Mouse (Mus musculus) bone marrow, adult 2 months (tissue): ENCODE data around the gene Ier5l. TPM values are rescaled to one million over a fixed set of nuclear protein-coding genes. Genes with fewer than 3 reads are reported as not detected.

Experiments
- H3K27ac ChIP-seq: fragments of 200-500 bp; 2 replicates; pipeline ENCODE4 v1.5.1; 2012; ENCODE audit warnings: low read depth, mild to moderate bottlenecking, control low read depth, inconsistent platforms, low read length; ENCODE audit not compliant: control insufficient read depth, poor library complexity, insufficient read depth
- H3K4me1 ChIP-seq: fragments of 200-500 bp; 2 replicates; pipeline ENCODE4 v1.6.1; 2011; ENCODE audit warnings: low read length; ENCODE audit not compliant: control insufficient read depth, insufficient read depth
- H3K4me3 ChIP-seq: fragments of 200-500 bp; replicated peaks from 2 replicates; pipeline ENCODE3; 2011; ENCODE audit warnings: mild to moderate bottlenecking, low read depth, low read length, control low read depth; ENCODE audit not compliant: control insufficient read depth
- CTCF ChIP-seq: fragments of 200-500 bp; IDR thresholded peaks from 2 replicates; pipeline ENCODE4 v1.5.1; 2011; ENCODE audit warnings: low read length, control low read depth; ENCODE audit not compliant: control insufficient read depth, insufficient read depth
- POLR2A ChIP-seq: fragments of 200-500 bp; IDR thresholded peaks from 2 replicates; pipeline ENCODE4 v1.6.1; 2011; ENCODE audit warnings: low read depth, mild to moderate bottlenecking, control low read depth, low read length, borderline replicate concordance; ENCODE audit not compliant: control insufficient read depth
- WGBS: fragments of 180-500 bp; shearing (Covaris S2); methylation state at CpG from one replicate; pipeline ENCODE4 v1.1.7; 2018; 5-methylcytosine and 5-hydroxymethylcytosine counted together
- polyA plus RNA-seq: library from polyadenylated mRNA; stranded (reverse); fragments of >200 nt; gene quantifications from 2 replicates; pipeline ENCODE4 v1.2.4, GENCODE M21; 2011; ENCODE audit warnings: low replicate concordance; ENCODE audit not compliant: missing spikeins, insufficient read depth, insufficient read length

Ier5l gene
- polyA plus RNA-seq, 1 experiment: 1.1 TPM

GRCm38 (mm10) chr2:30440701-30441517 lies 33.1 kb downstream of the Ier5l start:
- WGBS: 19% methylated on average over 12 of the region's 12 CpGs
- peaks cover 6% of the 10 kb centered on the region for H3K4me1 ChIP-seq
- peak overlapping the region; percentile 81 for H3K27ac ChIP-seq
- TF ChIP-seq POLR2A (0 out of 2 replicates have a peak, but pooled peaks have one; percentile 13), CTCF (peak; percentile 55)
- H3K4me3 ChIP-seq: no peak overlapping the region

- no peak overlapping the region for H3K4me3 ChIP-seq
- no peak for TF ChIP-seq CTCF
- no peak for TF ChIP-seq POLR2A
- H3K4me1 ChIP-seq: peaks cover 6% of the 10 kb centered on the region
- H3K27ac ChIP-seq: 0 out of 2 replicates have a peak overlapping the region, but pooled peaks have one; percentile 11
- 66% methylated on average over 3 of the region's 3 CpGs for WGBS
Measured at GRCm38 (mm10) chr2:30440211-30440700, 33.8 kb downstream of the Ier5l start.

- peaks cover 6% of the 10 kb centered on the region for H3K4me1 ChIP-seq
- no peak overlapping the region for H3K4me3 ChIP-seq
- WGBS: 93% methylated on average over 6 of the region's 6 CpGs
- H3K27ac ChIP-seq: no peak overlapping the region
- TF ChIP-seq POLR2A (no peak), CTCF (no peak)
Measured at GRCm38 (mm10) chr2:30439631-30440030, 34.4 kb downstream of the Ier5l start.

DNA sequence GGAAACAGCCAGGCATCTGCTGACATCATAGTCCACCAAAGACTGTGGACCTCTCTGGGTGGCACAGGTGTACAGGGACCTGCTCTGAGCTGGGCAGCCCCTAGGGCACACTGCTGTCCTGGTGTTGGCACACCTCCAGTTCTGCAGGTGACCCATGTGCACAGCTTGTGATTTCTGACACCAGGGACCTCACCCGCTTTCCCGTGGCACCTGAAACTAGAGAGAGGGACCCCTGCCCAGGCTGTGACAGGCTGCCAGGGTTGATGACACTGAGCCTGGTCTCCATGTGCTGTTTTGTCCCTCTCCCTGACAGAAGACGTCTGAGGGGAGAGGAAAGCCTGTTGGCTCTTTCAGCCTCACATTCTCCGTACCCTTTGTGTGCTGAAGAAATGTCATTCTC lies 36.2 kb downstream of the Ier5l start:
- Histone ChIP-seq H3K27ac (no peak overlapping the region), H3K4me1 (peaks cover 4% of the 10 kb centered on the region), H3K4me3 (no peak overlapping the region)
- WGBS: 95% methylated on average over 4 of the region's 4 CpGs
- TF ChIP-seq CTCF (no peak), POLR2A (no peak)

- TF ChIP-seq POLR2A: no peak
- TF ChIP-seq CTCF: no peak
- no peak overlapping the region for H3K27ac ChIP-seq
- no peak overlapping the region for H3K4me3 ChIP-seq
- WGBS: 90% methylated on average over 4 of the region's 4 CpGs
- peaks cover 2% of the 10 kb centered on the region for H3K4me1 ChIP-seq
Measured at GRCm38 (mm10) chr2:30436809-30437208, 37.2 kb downstream of the Ier5l start.

DNA sequence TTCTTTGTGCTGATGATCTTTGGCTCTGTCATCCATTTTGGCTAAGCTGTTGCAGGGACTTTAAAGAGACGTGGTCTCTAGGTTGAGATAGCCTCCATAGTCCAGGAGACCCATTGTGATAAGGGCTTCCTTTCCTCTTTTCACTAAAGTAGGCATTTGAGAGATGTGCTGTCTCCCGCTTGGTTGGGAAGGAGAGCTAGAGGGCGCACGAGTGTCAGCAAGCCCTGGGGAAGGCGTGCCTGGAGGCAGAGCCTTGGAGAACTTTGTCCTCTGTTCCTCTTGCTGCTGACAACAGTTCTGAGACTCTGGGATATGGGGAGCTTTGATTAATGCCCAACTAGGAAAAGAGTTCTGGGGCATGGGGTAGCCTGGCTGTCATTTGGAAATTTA lies 37.9 kb downstream of the Ier5l start:
- 84% methylated on average over 5 of the region's 5 CpGs for WGBS
- Histone ChIP-seq H3K4me1 (peaks cover under 1% of the 10 kb centered on the region), H3K4me3 (no peak overlapping the region), H3K27ac (no peak overlapping the region)
- peak; percentile 31; the same call in 1 of the 2 replicates for TF ChIP-seq CTCF
- no peak for TF ChIP-seq POLR2A

DNA sequence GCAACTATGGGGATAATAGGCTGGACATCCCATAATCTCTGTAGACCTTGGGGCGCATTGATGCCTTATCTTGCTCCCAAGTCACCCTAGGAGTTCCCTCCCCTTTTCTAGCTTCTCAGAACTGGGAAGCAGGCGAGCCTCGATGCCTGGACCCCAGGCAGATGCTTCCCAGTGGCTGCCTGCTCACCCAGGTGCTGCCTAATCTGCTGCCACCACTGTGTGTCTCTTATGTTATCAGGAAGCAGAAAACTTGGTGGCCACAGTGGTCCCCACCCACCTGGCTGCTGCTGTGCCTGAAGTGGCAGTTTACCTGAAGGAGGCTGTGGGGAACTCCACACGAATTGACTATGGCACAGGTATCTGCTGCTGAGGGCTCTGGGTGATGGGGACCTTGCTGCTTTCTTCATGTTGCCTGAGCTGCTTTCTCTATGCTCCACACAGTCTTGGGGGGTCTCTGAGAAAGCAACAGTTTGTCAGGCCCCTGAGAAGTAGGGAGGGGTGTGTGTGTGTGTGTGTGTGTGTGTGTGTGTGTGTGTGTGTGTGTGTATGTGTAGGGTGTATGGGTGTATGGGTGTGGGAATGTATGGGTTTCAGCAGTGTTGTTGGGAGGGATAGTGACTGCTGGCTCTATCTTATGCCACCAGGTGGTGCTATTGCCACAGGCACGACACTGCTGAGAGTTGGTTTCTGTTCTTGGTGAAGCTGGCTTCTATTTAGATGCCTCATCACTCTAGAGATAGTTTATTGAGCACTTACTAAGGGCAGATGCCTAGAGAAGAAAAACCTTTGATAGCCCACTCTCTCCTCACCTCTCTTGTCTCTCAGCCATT lies 38.5 kb downstream of the Ier5l start:
- Histone ChIP-seq H3K4me1 (no peaks in the 10 kb centered on the region), H3K4me3 (no peak overlapping the region), H3K27ac (no peak overlapping the region)
- 31% methylated on average over 5 of the region's 5 CpGs for WGBS
- peak; percentile 99 for TF ChIP-seq CTCF
- TF ChIP-seq POLR2A: no peak

GRCm38 (mm10) chr2:30429156-30429555 lies 44.9 kb downstream of the Ier5l start:
- no peak overlapping the region for H3K4me3 ChIP-seq
- H3K4me1 ChIP-seq: no peaks in the 10 kb centered on the region
- TF ChIP-seq POLR2A (no peak), CTCF (no peak)
- H3K27ac ChIP-seq: no peak overlapping the region

Other genes starting within 250 kb of the Ier5l start
- gene Lrrc8a, start 236.5 kb downstream of the Ier5l start, polyA plus RNA-seq: 7.1 and 11.5 TPM in 2 replicates
- gene Gm28035, start 233.7 kb downstream of the Ier5l start, polyA plus RNA-seq: 2.5 TPM in 1 of 2 replicates, not detected in the other
- gene Phyhd1, start 208.0 kb downstream of the Ier5l start, polyA plus RNA-seq: 15.4 and 23.0 TPM in 2 replicates
- gene Gm28038, start 193.2 kb downstream of the Ier5l start, polyA plus RNA-seq: 8.7 TPM in 1 of 2 replicates, not detected in the other
- 4.6 and 8.1 TPM in 2 replicates for gene Dolk, start 187.9 kb downstream of the Ier5l start, polyA plus RNA-seq
- gene Nup188, start 187.8 kb downstream of the Ier5l start, polyA plus RNA-seq: 9.5 and 27.3 TPM in 2 replicates
- 27.2 and 50.0 TPM in 2 replicates for gene Sh3glb2, start 114.9 kb downstream of the Ier5l start, polyA plus RNA-seq
- 7.8 and 8.5 TPM in 2 replicates for gene Miga2, start 110.0 kb downstream of the Ier5l start, polyA plus RNA-seq
- gene Dolpp1, start 82.0 kb downstream of the Ier5l start, polyA plus RNA-seq: 30.0 and 40.3 TPM in 2 replicates
- gene Crat, start 58.4 kb downstream of the Ier5l start, polyA plus RNA-seq: 28.6 and 37.9 TPM in 2 replicates
- gene Ptpa, start 58.2 kb downstream of the Ier5l start, polyA plus RNA-seq: 199 and 273 TPM in 2 replicates
- gene Cstad, start 120.8 kb upstream of the Ier5l start, polyA plus RNA-seq: 1.9 TPM in 1 of 2 replicates, not detected in the other